Mouse (Mus musculus): ENCODE results near the gene Nhlrc3. TPM values are rescaled to one million over a fixed set of nuclear protein-coding genes. Genes with fewer than 3 reads are reported as not detected.

Nhlrc3 gene
- polyA plus RNA-seq, 1 experiment: 40.6 TPM

- TF ChIP-seq CTCF (IDR thresholded peaks at IDR 0.05; ENCODE audit: low read depth, low read length) (no peak), POLR2A (IDR thresholded peaks at IDR 0.05; ENCODE audit: borderline replicate concordance, low read depth, low read length) (no peak)
- Histone ChIP-seq H3K4me1 (ENCODE audit: control insufficient read depth, insufficient read depth, low read length) (no peaks in the 10 kb centered on the region), H3K27ac (ENCODE audit: insufficient read depth, low read depth, low read length) (no peak overlapping the region), H3K4me3 (ENCODE audit: insufficient read depth, low read length) (no peak overlapping the region)
Measured at GRCm38 (mm10) chr3:53436550-53436949, 26.6 kb downstream of the Nhlrc3 start.

- TF ChIP-seq POLR2A (IDR thresholded peaks at IDR 0.05; ENCODE audit: borderline replicate concordance, low read depth, low read length) (no peak), CTCF (IDR thresholded peaks at IDR 0.05; ENCODE audit: low read depth, low read length) (no peak)
- no peak overlapping the region for H3K27ac ChIP-seq (ENCODE audit: insufficient read depth, low read depth, low read length)
Measured at GRCm38 (mm10) chr3:53434610-53435009, 28.5 kb downstream of the Nhlrc3 start.

GRCm38 (mm10) chr3:53423576-53423975 is 39.6 kb downstream of the Nhlrc3 start:
- Histone ChIP-seq H3K4me3 (ENCODE audit: insufficient read depth, low read length) (no peak overlapping the region), H3K4me1 (ENCODE audit: control insufficient read depth, insufficient read depth, low read length) (no peaks in the 10 kb centered on the region), H3K27ac (ENCODE audit: insufficient read depth, low read depth, low read length) (no peak overlapping the region)
- TF ChIP-seq CTCF (IDR thresholded peaks at IDR 0.05; ENCODE audit: low read depth, low read length) (no peak), POLR2A (IDR thresholded peaks at IDR 0.05; ENCODE audit: borderline replicate concordance, low read depth, low read length) (no peak)

More at GRCm38 (mm10) chr3:53434610-53435009, 28.5 kb downstream of the Nhlrc3 start:
- Histone ChIP-seq H3K4me1 (ENCODE audit: control insufficient read depth, insufficient read depth, low read length) (no peaks in the 10 kb centered on the region), H3K4me3 (ENCODE audit: insufficient read depth, low read length) (no peak overlapping the region)

GRCm38 (mm10) chr3:53422691-53423090 is 40.4 kb downstream of the Nhlrc3 start:
- H3K4me1 ChIP-seq (ENCODE audit: control insufficient read depth, insufficient read depth, low read length): no peaks in the 10 kb centered on the region
- no peak overlapping the region for H3K27ac ChIP-seq (ENCODE audit: insufficient read depth, low read depth, low read length)
- TF ChIP-seq CTCF (IDR thresholded peaks at IDR 0.05; ENCODE audit: low read depth, low read length) (no peak), POLR2A (IDR thresholded peaks at IDR 0.05; ENCODE audit: borderline replicate concordance, low read depth, low read length) (no peak)

GRCm38 (mm10) chr3:53421656-53422055 is 41.5 kb downstream of the Nhlrc3 start:
- TF ChIP-seq POLR2A (IDR thresholded peaks at IDR 0.05; ENCODE audit: borderline replicate concordance, low read depth, low read length) (no peak), CTCF (IDR thresholded peaks at IDR 0.05; ENCODE audit: low read depth, low read length) (no peak)
- no peak overlapping the region for H3K27ac ChIP-seq (ENCODE audit: insufficient read depth, low read depth, low read length)
- H3K4me3 ChIP-seq (ENCODE audit: insufficient read depth, low read length): no peak overlapping the region

More at GRCm38 (mm10) chr3:53422691-53423090, 40.4 kb downstream of the Nhlrc3 start:
- H3K4me3 ChIP-seq (ENCODE audit: insufficient read depth, low read length): no peak overlapping the region

GRCm38 (mm10) chr3:53417701-53418100 is 45.4 kb downstream of the Nhlrc3 start:
- H3K4me3 ChIP-seq (ENCODE audit: insufficient read depth, low read length): no peak overlapping the region
- TF ChIP-seq CTCF (IDR thresholded peaks at IDR 0.05; ENCODE audit: low read depth, low read length) (no peak), POLR2A (IDR thresholded peaks at IDR 0.05; ENCODE audit: borderline replicate concordance, low read depth, low read length) (no peak)
- H3K4me1 ChIP-seq (ENCODE audit: control insufficient read depth, insufficient read depth, low read length): no peaks in the 10 kb centered on the region
- no peak overlapping the region for H3K27ac ChIP-seq (ENCODE audit: insufficient read depth, low read depth, low read length)

More at GRCm38 (mm10) chr3:53421656-53422055, 41.5 kb downstream of the Nhlrc3 start:
- no peaks in the 10 kb centered on the region for H3K4me1 ChIP-seq (ENCODE audit: control insufficient read depth, insufficient read depth, low read length)

GRCm38 (mm10) chr3:53416036-53416506 is 47.1 kb downstream of the Nhlrc3 start:
- H3K4me1 ChIP-seq (ENCODE audit: control insufficient read depth, insufficient read depth, low read length): no peaks in the 10 kb centered on the region

GRCm38 (mm10) chr3:53413959-53414358 is 49.2 kb downstream of the Nhlrc3 start:
- H3K4me3 ChIP-seq (ENCODE audit: insufficient read depth, low read length): no peak overlapping the region
- TF ChIP-seq CTCF (IDR thresholded peaks at IDR 0.05; ENCODE audit: low read depth, low read length) (no peak), POLR2A (IDR thresholded peaks at IDR 0.05; ENCODE audit: borderline replicate concordance, low read depth, low read length) (no peak)
- H3K27ac ChIP-seq (ENCODE audit: insufficient read depth, low read depth, low read length): no peak overlapping the region
- no peaks in the 10 kb centered on the region for H3K4me1 ChIP-seq (ENCODE audit: control insufficient read depth, insufficient read depth, low read length)

More at GRCm38 (mm10) chr3:53416036-53416506, 47.1 kb downstream of the Nhlrc3 start:
- H3K4me3 ChIP-seq (ENCODE audit: insufficient read depth, low read length): no peak overlapping the region
- no peak overlapping the region for H3K27ac ChIP-seq (ENCODE audit: insufficient read depth, low read depth, low read length)
- TF ChIP-seq POLR2A (IDR thresholded peaks at IDR 0.05; ENCODE audit: borderline replicate concordance, low read depth, low read length) (no peak), CTCF (IDR thresholded peaks at IDR 0.05; ENCODE audit: low read depth, low read length) (no peak)

GRCm38 (mm10) chr3:53413465-53413864 is 49.7 kb downstream of the Nhlrc3 start:
- H3K4me3 ChIP-seq (ENCODE audit: insufficient read depth, low read length): no peak overlapping the region
- no peaks in the 10 kb centered on the region for H3K4me1 ChIP-seq (ENCODE audit: control insufficient read depth, insufficient read depth, low read length)
- TF ChIP-seq CTCF (IDR thresholded peaks at IDR 0.05; ENCODE audit: low read depth, low read length): no peak
- TF ChIP-seq POLR2A (IDR thresholded peaks at IDR 0.05; ENCODE audit: borderline replicate concordance, low read depth, low read length): no peak
- H3K27ac ChIP-seq (ENCODE audit: insufficient read depth, low read depth, low read length): no peak overlapping the region

GRCm38 (mm10) chr3:53412259-53412658 is 50.9 kb downstream of the Nhlrc3 start:
- Histone ChIP-seq H3K27ac (ENCODE audit: insufficient read depth, low read depth, low read length) (no peak overlapping the region), H3K4me3 (ENCODE audit: insufficient read depth, low read length) (no peak overlapping the region), H3K4me1 (ENCODE audit: control insufficient read depth, insufficient read depth, low read length) (no peaks in the 10 kb centered on the region)
- TF ChIP-seq CTCF (IDR thresholded peaks at IDR 0.05; ENCODE audit: low read depth, low read length): no peak
- no peak for TF ChIP-seq POLR2A (IDR thresholded peaks at IDR 0.05; ENCODE audit: borderline replicate concordance, low read depth, low read length)
